Mouse (Mus musculus): ENCODE results near the gene Btbd7.

The Btbd7 gene

GRCm38 (mm10) chr12:102778151-102778550 lies 100.1 kb downstream of the Btbd7 start:
- no peak for DNase-seq

- DNase-seq, result no peak
These were observed 102.2 kb downstream of the Btbd7 start for GRCm38 (mm10) chr12:102776035-102776434.

- DNase-seq, result no peak
These were observed 105.6 kb downstream of the Btbd7 start for GRCm38 (mm10) chr12:102772676-102773075.

GRCm38 (mm10) chr12:102771601-102772000 lies 106.7 kb downstream of the Btbd7 start:
- DNase-seq, result no peak

- DNase-seq, result no peak
These were observed 109.3 kb downstream of the Btbd7 start for GRCm38 (mm10) chr12:102769000-102769399.

- no peak for DNase-seq
These were observed 114.6 kb downstream of the Btbd7 start for GRCm38 (mm10) chr12:102763696-102764095.

- no peak for DNase-seq
These were observed 116.6 kb downstream of the Btbd7 start for GRCm38 (mm10) chr12:102761668-102762067.

GRCm38 (mm10) chr12:102758936-102759335 lies 119.3 kb downstream of the Btbd7 start:
- DNase-seq, result no peak

- no peak for DNase-seq
These were observed 119.9 kb downstream of the Btbd7 start, which contains the start of gene Gm20604 for GRCm38 (mm10) chr12:102758403-102758756. Gm20604 (minus strand) TSS chr12:102758672.

GRCm38 (mm10) chr12:102757689-102758402 lies 120.4 kb downstream of the Btbd7 start, which contains the start of the genes Gm28051, Gon7 and Ubr7:
Gm28051 (minus strand) TSS chr12:102757765.
Gon7 (minus strand) TSS chr12:102757803.
Ubr7 (plus strand) TSS chr12:102757967.
- peak; percentile 91 for DNase-seq

GRCm38 (mm10) chr12:102757055-102757688 lies 121.1 kb downstream of the Btbd7 start:
- no peak for DNase-seq

GRCm38 (mm10) chr12:102756304-102756703 lies 122.0 kb downstream of the Btbd7 start:
- DNase-seq, result peak; percentile 40

GRCm38 (mm10) chr12:102748256-102748655 lies 130.0 kb downstream of the Btbd7 start:
- no peak for DNase-seq

GRCm38 (mm10) chr12:102744839-102745238 lies 133.4 kb downstream of the Btbd7 start:
- no peak for DNase-seq

- DNase-seq, result peak; percentile 84
These were observed 134.4 kb downstream of the Btbd7 start, which contains the start of the genes Moap1 and Tmem251 for GRCm38 (mm10) chr12:102743589-102744574. Moap1 (minus strand) TSS chr12:102743661. Tmem251 (plus strand) TSS chr12:102743762.

- no peak for DNase-seq
These were observed 135.2 kb downstream of the Btbd7 start for GRCm38 (mm10) chr12:102743036-102743588.

GRCm38 (mm10) chr12:102742056-102742455 lies 136.2 kb downstream of the Btbd7 start:
- DNase-seq, result no peak

GRCm38 (mm10) chr12:102740285-102740684 lies 138.0 kb downstream of the Btbd7 start:
- DNase-seq, result no peak

- DNase-seq, result no peak
These were observed 139.2 kb downstream of the Btbd7 start for GRCm38 (mm10) chr12:102739096-102739495.

- peak; percentile 62 for DNase-seq
These were observed 144.9 kb downstream of the Btbd7 start for GRCm38 (mm10) chr12:102733381-102733780.

- no peak for DNase-seq
These were observed 147.3 kb downstream of the Btbd7 start for GRCm38 (mm10) chr12:102730798-102731619.
